Mouse (Mus musculus) 3134 (cell line): ENCODE data around the gene Ptgfrn.

Experiments used
- DNase-seq: peaks from one replicate; pipeline ENCODE4 v3.0.0-alpha.2; 2011; ENCODE audit warnings: low spot score; ENCODE audit not compliant: insufficient read length; ENCODE audit errors: extremely low read depth

The Ptgfrn gene

GRCm38 (mm10) chr3:101086584-101087445, 23.3 kb downstream of the Ptgfrn start:
- no peak for DNase-seq

GRCm38 (mm10) chr3:101080925-101081324, 29.2 kb downstream of the Ptgfrn start:
- no peak for DNase-seq

- no peak for DNase-seq
These were observed 31.7 kb downstream of the Ptgfrn start for GRCm38 (mm10) chr3:101078344-101078743.

GRCm38 (mm10) chr3:101077710-101078100, 32.4 kb downstream of the Ptgfrn start:
- no peak for DNase-seq

GRCm38 (mm10) chr3:101076966-101077709, 32.9 kb downstream of the Ptgfrn start:
- DNase-seq, result no peak

- DNase-seq, result no peak
These were observed 34.2 kb downstream of the Ptgfrn start for GRCm38 (mm10) chr3:101075866-101076265.

- no peak for DNase-seq
These were observed 36.7 kb downstream of the Ptgfrn start for GRCm38 (mm10) chr3:101073384-101073783.

GRCm38 (mm10) chr3:101072506-101073215, 37.4 kb downstream of the Ptgfrn start:
- DNase-seq, result no peak

GRCm38 (mm10) chr3:101071576-101071975, 38.5 kb downstream of the Ptgfrn start:
- DNase-seq, result no peak

GRCm38 (mm10) chr3:101070796-101071235, 39.3 kb downstream of the Ptgfrn start:
- no peak for DNase-seq

GRCm38 (mm10) chr3:101070230-101070795, 39.8 kb downstream of the Ptgfrn start:
- DNase-seq, result peak; percentile 70

GRCm38 (mm10) chr3:101068701-101069100, 41.4 kb downstream of the Ptgfrn start:
- no peak for DNase-seq

GRCm38 (mm10) chr3:101066175-101066574, 43.9 kb downstream of the Ptgfrn start:
- no peak for DNase-seq

- no peak for DNase-seq
These were observed 48.1 kb downstream of the Ptgfrn start for GRCm38 (mm10) chr3:101061865-101062585.

GRCm38 (mm10) chr3:101059214-101059613, 50.9 kb downstream of the Ptgfrn start:
- no peak for DNase-seq

GRCm38 (mm10) chr3:101058203-101058602, 51.9 kb downstream of the Ptgfrn start:
- DNase-seq, result no peak

- no peak for DNase-seq
These were observed 54.9 kb downstream of the Ptgfrn start for GRCm38 (mm10) chr3:101055216-101055615.

- DNase-seq, result no peak
These were observed 58.5 kb downstream of the Ptgfrn start for GRCm38 (mm10) chr3:101051601-101052000.

- no peak for DNase-seq
These were observed 60.1 kb downstream of the Ptgfrn start for GRCm38 (mm10) chr3:101049997-101050396.

- DNase-seq, result no peak
These were observed 61.3 kb downstream of the Ptgfrn start for GRCm38 (mm10) chr3:101048781-101049180.
